Mouse (Mus musculus) CH12.LX (cell line): ENCODE data around the gene Yif1a.

Source experiments
- BHLHE40 ChIP-seq: IDR thresholded peaks from 2 replicates; pipeline ENCODE4 v1.6.1; 2011; ENCODE audit warnings: mild to moderate bottlenecking, low read depth, low read length, improper control_type of control experiment
- CHD2 ChIP-seq: IDR thresholded peaks from 2 replicates; pipeline ENCODE4 v1.6.1; 2011; ENCODE audit warnings: low read length, improper control_type of control experiment
- CTCF ChIP-seq, 2 experiments: IDR thresholded peaks in 1 of 2; conservative IDR thresholded peaks in 1 of 2; 2 replicates each; pipeline ENCODE4 v1.5.1; 2011 to 2012; ENCODE audit warnings: low read depth in 2 of 2, low read length in 2 of 2, improper control_type of control experiment in 1 of 2, inconsistent platforms in 1 of 2, mild to moderate bottlenecking in 1 of 2, moderate library complexity in 1 of 2
- E2F4 ChIP-seq: IDR thresholded peaks from 2 replicates; pipeline ENCODE4 v1.6.1; 2011; ENCODE audit warnings: low read depth, low read length, improper control_type of control experiment; ENCODE audit not compliant: insufficient replicate concordance
- EP300 ChIP-seq: IDR thresholded peaks from 2 replicates; pipeline ENCODE4 v1.6.1; 2011; ENCODE audit warnings: low read length, improper control_type of control experiment
- KAT2A ChIP-seq: IDR thresholded peaks from 2 replicates; pipeline ENCODE4 v1.6.1; 2012; ENCODE audit warnings: low read length, improper control_type of control experiment, inconsistent platforms; ENCODE audit not compliant: insufficient replicate concordance
- NELFE ChIP-seq: IDR thresholded peaks from 2 replicates; pipeline ENCODE4 v1.6.1; 2011; ENCODE audit warnings: low read depth, low read length, improper control_type of control experiment
- SIN3A ChIP-seq: IDR thresholded peaks from 2 replicates; pipeline ENCODE4 v1.6.1; 2012; ENCODE audit warnings: low read length, improper control_type of control experiment, inconsistent platforms
- TCF12 ChIP-seq: IDR thresholded peaks from 2 replicates; pipeline ENCODE4 v1.6.1; 2014; ENCODE audit warnings: low read depth, mild to moderate bottlenecking, inconsistent platforms, low read length, improper control_type of control experiment
- ZMIZ1 ChIP-seq: IDR thresholded peaks from 2 replicates; pipeline ENCODE4 v1.6.1; 2012; ENCODE audit warnings: low read depth, mild to moderate bottlenecking, inconsistent platforms, low read length, improper control_type of control experiment

DNA sequence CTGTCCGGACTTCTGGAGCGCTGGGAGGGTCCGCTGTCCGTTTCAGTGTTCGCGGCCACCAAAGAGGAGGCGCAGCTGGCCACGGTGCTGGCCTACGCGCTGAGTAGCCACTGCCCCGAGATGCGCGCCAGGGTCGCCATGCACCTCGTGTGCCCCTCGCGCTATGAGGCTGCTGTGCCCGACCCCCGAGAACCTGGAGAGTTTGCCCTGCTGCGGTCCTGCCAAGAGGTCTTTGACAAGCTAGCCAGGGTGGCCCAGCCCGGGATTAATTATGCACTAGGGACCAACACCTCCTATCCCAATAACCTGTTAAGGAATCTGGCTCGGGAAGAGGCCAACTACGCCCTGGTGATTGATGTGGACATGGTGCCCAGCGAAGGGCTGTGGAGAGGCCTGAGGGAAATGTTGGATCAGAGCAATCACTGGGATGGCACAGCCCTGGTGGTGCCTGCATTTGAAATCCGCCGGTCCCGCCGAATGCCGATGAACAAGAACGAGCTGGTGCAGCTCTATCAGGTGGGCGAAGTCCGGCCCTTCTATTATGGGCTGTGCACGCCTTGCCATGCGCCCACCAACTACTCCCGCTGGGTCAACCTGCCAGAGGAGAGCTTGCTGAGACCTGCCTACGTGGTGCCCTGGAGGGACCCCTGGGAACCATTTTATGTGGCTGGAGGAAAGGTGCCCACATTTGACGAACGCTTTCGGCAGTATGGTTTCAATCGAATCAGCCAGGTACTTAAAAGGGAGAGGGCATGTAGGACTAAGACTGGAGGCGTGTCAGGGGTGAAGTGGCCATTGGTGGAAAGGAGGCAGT lies 48.8 kb upstream of the Yif1a start:
- TF ChIP-seq EP300 (no peak), BHLHE40 (no peak), CTCF (conservative IDR thresholded peaks at IDR 0.05 in 1 of 2, IDR thresholded peaks at IDR 0.05 in 1 of 2; ENCODE audit: low read depth in 2 of 2, low read length in 2 of 2) (no peak), SIN3A (no peak), ZMIZ1 (no peak), NELFE (no peak), KAT2A (no peak), CHD2 (no peak), E2F4 (no peak), TCF12 (no peak)
